Mouse (Mus musculus) cerebellum, adult 11-12 months (tissue): ENCODE results near the gene Hs3st4.

ENCODE experiments used
- DNase-seq: peaks from one replicate; pipeline ENCODE4 v3.0.0; 2022

The Hs3st4 gene

DNA sequence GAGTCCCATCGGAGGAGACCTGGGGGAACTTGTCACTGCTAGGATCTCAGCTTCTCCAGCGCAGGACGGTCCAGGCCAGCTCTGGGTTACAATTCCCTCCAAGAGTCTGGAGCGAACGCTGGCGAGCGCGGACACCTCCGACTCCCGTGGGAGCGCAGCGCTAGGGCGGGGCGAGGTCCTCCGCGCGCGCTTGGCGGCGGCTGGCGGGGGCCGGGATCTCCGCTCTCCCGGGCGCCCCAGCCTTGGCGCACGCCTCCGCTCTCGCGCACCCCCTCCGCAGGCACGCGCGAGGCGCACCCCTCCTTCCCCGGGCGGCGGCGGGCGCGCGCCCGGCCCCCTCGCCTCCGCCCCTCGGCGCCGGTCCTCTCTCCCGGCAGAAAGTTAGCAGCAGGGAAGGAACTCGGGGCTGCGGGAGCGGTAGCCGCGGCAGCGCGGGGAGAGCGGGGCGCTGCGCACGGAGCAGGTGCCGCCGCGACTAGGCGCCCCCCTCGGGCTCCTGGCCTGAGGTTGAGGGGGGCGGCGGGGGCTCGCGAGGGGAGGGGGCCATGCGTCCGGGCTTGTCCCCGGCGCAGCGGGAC, at the start of gene Hs3st4:
Gene Hs3st4 (plus strand): TSS at position 409 of the 578 bp plus-strand sequence.
- DNase-seq: no peak

DNA sequence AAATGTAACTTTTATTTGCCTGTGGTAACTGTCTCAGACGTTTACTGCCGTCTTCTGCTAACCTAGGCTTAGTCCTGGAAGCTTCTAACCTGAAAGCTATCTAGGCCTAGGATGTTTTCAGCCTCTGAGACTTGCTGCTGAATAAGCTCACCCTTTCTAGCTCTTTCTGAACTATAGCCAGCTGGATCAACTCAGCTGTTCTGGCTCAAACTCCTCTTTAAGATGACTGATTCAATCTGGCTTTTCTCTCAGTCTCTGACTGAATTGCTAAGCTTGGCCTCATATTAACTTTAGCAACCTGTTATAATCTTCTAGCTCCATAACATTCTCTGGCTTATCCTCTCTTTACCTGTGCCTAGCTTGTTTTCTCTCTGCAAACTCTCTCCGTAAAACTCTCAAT, 35.8 kb upstream of the Hs3st4 start:
- no peak for DNase-seq

DNA sequence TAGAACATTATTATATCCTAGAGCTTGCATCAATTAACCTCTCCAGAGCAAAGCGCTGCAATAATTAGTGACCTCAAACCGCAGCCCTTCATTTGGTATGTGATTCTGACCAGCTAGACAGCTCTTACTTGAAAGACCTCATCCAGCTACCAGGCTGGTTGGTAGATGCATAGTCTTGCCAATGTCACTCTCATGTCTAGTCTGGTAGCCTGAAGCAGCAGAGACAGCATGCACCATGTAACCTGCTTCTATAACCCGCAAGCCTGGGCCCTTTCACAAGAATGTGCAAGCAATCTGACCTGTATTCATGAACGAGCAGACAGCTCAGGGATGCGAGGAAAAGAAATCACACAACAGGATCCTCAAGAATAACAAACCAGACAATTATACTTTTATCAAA, 19.6 kb upstream of the Hs3st4 start:
- DNase-seq: no peak

DNA sequence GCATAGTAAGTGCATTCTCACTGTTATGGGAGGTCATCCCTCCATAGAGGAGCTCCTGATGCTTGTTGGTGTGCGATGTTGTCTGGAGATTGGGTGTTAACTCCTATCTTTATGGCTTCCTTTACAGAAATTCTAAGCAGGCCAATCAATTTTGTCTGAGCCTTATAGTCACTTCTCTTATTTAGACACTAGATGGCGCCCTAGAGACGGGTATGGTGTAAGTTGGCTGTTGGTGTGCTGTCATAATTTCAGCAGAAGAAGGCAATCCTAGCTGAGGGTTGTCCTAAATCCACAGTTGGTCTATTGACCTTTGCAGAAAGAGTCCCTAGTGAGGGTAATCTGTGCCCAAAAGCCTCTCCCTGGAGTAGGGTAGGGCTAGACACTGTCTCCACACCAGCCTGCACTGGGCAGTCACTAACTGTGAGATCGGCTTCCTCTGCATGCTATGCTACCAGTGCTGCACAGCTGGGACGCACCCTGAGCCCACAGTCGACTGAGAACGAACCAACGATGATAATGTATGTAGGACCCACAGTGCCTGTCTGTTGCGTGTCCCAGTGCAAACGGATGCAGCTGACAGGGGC, 18.0 kb upstream of the Hs3st4 start:
- no peak for DNase-seq

DNA sequence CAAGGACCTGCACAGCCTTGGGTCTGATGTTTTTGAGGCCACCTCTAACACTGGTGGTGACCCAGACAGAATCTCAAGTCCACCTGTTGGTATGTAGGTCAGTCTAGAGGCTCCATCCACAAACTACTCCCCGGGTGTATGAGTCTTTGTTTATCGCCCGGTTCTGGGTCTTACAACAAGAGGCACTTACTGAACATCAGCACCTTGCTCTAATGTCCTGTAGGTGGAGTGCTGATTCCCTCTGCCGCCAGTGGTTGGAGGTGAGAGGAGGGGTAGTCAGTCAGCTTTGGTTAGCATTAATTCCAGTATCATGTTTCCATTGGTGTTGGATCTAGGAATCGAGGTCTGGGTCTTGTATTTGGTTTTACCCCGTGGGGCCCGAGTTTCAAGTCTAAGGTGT, 17.2 kb upstream of the Hs3st4 start:
- DNase-seq: no peak

DNA sequence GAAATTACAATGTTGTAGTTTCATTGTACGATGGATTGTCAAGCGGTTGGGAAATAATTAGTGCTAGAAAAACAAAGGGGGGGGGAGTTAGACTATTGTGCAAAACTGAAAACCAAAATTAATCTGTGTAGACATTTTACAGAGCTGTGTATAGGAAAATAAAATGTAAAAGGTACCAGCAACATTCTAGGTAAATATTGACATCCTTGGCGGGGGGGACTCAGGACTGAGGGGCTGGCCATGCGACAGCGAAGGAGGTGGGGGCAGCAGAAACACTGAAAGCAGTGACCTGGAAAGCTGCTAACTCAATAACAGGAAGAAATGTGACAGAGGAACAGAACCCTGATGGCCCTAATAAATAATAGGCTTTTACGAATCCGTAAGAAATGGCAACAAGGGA, 7.2 kb upstream of the Hs3st4 start:
- DNase-seq: no peak

DNA sequence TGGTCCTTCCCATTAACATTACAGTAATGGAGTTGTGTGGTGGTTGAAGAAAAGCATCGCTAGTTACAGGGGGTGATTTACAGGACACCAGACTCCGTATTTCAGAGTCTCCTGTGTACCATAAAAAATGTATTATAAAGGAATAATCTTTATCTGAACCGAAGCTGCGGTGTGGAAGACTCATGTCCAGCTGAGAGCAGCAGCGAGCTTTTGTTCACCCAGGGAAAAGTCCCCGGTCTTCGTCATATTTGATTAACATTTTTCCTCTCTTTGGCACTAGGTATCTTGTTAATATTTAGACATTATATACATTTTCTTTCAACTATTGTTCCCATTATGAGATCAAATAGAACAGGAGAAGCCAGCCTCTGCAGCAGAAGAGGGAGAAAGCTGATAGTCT, 1.2 kb upstream of the Hs3st4 start:
- no peak for DNase-seq

DNA sequence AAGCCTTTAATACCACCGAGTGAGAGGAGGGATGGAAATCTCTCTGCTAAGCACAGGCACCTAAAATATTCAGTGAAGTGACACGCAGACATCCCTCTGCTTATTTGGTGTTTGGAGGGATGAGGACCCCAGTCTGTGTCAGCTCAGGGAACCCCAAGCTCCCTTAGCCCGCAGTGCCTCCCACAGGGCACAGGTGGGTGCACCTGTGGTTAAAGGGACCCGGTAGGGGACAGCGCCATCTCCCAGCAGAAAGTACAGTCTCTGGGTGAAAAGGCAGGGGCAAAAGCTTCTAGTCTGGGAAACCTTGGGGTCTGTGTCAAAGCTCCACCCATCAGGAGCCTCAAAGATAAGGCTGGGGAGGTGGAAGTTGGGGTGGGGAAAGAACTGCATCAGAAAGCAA, 659 bp upstream of the Hs3st4 start:
- DNase-seq: no peak

DNA sequence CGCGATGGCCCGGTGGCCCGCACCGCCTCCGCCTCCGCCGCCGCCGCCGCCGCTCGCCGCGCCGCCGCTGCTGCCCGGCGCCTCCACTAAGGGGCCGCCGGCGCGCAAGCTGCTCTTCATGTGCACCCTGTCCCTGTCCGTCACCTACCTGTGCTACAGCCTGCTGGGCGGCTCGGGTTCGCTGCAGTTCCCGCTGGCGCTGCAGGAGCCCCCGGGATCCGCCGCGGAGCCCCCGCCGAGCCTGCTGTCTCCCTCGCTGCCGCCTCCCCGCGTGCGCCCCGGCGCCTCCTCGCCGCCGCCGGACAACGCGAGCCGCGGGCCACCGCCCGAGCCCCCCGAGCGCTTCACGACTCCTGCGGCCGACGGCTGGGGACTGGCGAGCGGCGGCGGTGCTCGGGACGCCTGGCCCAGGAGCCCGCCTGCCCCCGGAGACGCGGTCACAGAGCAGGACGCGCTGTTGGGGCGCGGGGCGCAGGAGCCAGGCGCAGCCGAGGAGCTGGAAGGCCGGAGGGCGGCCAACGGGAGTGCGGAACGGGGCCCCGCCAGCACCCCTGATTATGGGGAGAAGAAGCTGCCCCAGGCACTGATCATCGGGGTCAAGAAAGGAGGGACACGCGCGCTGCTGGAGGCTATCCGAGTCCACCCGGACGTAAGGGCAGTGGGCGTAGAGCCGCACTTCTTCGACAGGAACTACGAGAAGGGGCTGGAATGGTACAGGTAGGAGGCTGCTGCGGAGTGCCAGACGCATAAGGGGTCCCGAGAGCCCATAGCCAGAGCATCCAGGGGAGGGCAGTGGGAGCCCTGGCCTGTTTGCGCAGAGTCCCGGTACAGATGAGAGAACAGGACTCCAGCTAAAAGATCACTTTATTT, 743 bp downstream of the Hs3st4 start:
- DNase-seq: no peak

DNA sequence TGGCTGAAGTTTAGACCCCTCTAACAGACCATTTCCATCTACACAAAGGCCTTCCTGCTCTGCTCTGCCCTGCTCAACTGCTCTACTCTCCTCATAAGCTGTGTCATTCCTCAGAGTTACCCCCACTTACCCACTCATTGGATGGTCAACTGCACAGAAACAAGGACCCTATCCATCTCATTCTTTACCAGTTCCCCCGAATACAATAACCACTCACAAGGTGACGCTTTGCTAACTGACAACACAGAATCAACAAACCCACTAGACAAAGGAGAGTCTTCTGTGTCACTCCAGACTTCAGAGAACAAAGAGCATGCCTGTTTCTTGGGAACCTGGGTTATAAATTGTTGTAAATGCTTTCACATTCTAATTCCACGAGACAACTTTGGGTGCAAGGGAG, 9.5 kb downstream of the Hs3st4 start:
- DNase-seq: no peak

DNA sequence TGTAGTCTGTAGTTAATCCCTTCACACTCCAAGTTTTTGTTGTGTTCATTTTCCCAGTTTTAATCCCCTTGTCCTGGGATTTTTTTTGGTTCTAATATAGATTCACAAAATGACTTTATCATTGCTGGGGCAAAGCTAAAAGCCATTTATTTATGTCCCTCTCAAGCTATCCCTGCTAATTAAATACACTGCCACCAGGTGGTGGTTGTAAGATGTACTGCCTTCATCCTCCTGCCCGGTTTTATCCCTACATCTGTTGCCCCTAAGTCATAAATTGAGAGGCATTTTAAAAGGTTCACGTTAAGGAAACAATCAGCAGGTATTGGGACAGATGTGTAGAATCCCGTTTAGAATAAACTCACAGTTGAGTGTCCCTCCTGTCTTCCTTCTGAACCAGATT, 14.6 kb downstream of the Hs3st4 start:
- DNase-seq: no peak

DNA sequence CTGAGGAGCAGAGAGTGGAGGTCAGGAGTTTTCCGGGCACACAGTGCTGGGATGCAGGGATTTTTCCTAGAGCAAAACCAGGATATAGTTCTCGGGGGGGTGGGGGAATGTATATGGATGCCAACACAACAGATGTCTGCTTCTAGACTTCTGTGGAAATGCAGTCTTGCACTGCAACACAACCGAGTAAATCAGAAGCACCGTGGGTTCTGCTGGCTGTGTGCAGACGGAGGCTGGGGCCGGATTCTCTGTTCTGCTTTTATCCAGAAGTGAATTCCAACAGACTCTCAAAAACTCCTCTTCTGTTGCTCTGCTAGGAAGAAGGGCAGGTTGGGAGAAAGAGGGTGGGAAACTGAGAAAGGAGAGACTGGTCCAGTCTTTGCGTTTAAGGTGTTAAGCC, 15.9 kb downstream of the Hs3st4 start:
- DNase-seq: no peak

DNA sequence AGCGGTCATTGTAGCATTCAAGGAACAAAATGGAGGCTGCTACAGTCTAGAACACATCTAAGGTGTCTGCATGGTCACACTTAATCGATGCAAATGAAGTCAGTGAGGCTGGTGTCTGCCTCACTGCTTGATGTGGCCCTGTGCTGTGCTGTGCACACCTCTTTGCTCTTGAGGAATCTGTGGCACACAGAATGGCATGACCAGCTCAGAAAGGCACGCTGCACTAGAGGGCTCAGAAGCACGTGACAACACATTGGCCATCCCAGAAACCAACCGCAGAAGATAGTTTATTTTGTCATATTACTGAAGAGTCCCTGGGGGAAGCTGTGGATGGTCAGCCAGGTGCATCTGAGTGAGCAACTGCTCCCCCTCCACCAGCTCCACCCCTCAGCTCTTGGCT, 44.2 kb downstream of the Hs3st4 start:
- no peak for DNase-seq

DNA sequence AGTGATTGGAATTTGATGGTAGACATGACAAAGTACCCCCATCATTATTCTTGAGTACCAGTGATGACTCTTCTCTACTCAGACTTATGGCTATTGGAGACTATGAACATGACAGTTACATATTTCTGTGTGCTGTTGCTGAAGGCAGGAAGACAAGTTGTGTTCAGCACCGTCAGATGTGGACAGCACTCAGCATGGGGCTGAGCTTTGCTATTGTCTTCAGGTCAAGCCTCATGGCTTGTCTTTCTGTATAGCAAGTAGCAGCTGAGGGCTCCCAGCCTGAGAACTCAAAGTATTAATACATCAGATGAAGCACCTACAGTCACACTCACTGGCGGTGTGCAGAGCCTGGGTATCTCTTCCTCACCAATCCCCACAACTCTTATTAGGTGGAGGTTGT, 49.6 kb downstream of the Hs3st4 start:
- DNase-seq: no peak

DNA sequence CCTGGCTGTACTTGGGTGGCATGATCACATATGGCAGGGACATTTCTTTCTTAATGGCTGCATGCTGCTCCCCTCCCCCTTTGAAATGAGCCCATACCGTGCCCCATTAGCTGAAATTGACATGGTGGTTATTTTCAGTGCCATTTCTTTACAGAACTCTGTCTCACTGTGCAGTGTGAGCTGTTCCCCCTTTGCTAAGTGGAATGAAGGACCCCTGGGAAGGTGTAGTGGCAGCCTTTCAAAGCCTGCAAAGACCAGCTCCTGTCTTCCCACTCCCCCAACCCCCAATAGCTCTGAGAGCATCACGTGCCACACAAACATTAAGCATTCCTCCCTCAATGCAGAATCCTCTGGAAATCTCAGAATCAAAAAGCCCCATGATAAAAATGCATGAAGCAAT, 50.7 kb downstream of the Hs3st4 start:
- no peak for DNase-seq

DNA sequence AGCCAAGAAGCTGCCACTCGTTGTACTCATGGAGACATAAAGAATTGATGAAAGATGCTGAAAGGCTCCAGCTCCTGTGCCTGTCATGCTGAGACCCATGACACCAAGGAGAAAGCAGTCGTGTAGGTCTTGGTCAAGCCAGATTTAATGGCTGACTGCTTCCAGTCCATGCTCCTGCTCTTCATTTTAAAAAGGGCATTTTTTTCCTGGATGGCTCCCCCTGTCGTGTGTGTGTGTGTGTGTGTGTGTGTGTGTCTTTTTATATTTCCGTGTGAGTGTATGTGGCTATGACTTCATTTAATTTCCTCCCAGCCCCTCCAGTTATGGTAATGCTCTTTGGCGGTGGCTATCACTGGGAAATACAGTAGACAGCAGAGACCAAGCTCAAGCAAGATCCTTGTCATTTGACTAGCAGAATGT, 54.6 kb downstream of the Hs3st4 start:
- no peak for DNase-seq

DNA sequence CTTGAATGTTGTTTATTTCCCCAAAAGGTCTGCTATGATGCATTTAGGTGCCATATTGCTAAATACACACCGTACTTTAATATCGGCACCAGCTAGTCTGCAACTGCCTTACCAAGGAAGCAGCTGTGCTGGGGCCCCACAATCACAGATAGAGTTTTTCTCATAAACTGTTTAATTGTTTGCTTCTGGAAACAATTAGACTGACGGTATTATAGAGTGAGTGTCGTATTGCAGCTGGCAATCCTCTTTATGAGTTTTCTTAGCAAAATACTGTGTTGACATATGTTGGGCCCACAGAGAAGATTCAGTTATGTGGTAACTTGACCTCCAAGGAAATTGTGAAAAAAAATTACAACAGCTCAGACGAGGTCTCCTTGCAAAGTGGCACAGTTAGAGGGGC, 56.5 kb downstream of the Hs3st4 start:
- DNase-seq: no peak

DNA sequence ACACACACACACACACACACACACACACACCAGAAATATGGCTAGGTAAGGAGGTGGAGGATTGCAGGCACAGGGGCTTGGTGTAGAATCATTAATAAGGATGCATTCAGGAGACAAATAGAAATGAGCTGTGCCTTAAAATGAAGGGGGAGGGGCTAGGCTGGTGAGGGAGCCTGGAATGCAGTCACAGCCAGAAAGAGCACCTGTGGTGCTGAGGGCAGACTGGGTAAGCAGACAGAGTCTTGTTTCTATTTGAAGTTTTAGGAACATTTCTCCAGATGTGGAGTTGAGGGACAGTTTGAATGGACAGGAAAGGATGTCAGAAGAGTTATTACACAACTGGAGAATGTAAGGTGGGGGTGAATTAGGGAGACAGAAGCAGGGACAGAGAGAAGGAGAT, 64.7 kb downstream of the Hs3st4 start:
- DNase-seq: no peak

DNA sequence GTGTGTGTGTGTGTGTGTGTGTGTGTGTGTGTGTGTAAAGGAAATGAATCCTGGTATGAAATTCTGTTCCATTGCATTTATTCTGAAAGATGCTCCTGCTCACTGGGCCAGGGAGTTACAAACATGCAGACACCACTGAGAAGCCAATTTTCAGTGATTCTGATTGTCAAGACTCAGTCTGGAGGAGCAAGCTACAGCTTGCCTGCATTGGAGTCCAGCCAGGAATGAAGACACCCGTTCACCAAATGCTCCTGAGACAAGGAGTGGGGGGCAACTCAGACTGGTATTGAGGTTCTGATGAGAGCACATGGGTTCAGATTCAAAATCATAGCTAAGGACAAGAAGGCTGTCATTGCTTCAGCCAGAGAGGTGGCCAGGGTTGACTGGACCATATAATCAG, 66.3 kb downstream of the Hs3st4 start:
- no peak for DNase-seq

DNA sequence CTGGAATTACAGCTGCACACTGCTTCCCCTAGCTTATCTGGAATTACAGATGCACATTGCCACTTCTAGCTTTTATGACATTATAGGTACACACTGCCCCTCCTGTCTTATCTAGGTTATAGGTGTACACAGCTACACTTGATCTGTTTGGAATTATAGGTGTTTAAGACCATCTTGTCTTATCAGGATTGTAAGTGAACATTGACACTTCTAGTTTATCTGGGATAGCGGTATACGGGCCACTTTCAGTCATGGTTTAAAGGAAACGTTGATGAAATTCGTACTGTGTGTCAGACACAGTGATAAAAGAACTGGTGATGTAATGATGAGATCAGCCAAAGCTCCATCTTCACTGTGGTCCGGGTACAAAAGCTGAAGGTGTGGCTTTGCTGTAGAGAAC, 67.8 kb downstream of the Hs3st4 start:
- no peak for DNase-seq

DNA sequence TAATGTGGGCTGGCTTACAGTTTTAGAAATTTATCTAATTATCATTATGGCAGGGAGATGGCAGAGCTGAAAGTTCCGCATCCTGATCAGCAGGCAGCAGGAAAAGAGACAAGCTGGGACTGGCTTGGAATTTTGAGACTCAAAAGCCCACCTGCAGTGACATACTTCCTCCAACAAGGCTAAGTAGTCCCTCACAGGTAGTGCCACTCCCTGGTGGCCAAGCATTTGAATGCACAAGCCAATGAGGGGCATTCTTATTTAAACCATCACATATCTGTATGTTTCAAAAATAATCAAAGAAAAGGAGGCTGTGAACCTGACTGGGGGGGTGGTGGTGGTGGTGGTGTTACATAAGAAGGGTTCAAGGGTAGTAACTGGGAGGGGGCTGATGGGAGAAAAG, 101.1 kb downstream of the Hs3st4 start:
- DNase-seq: no peak

DNA sequence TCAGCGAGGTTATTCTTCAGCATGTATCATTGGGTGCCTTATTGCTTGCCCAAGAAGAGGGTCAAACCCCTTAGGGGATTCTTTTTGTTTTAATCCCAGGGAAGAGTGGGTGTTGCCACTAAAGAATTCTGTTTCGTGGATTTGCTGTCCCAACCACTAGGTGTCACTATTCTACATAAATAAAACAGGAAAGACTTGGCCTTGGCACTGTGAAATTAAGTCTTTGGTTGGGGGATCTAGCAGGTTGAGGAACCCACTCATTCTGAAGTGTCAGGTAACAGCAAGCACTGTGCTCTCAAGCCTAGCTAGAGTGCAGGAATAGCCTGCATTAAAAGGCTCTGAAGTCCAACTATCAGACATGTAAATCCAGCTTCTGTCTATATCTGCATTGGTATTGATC, 146.3 kb downstream of the Hs3st4 start:
- DNase-seq: no peak

DNA sequence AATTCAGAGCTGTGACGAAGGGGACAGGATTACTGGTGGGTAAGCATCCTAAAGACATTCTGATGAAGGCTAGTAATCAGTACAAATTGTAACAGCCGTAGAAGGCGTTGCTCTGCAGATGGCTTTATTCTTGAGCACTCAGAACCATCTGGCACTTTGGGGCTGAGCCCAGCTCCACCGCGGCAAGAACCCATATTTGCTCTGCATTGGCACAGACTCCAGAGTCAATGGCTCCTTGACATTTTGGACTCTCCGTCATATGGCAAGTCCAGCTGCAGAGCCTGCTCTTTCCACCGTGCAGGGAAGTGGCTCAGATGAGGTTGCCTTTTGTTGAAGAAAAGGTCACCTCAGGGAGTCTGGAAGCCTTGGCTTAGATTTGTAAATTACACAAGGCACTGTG, 148.6 kb downstream of the Hs3st4 start:
- DNase-seq: peak; percentile 94

DNA sequence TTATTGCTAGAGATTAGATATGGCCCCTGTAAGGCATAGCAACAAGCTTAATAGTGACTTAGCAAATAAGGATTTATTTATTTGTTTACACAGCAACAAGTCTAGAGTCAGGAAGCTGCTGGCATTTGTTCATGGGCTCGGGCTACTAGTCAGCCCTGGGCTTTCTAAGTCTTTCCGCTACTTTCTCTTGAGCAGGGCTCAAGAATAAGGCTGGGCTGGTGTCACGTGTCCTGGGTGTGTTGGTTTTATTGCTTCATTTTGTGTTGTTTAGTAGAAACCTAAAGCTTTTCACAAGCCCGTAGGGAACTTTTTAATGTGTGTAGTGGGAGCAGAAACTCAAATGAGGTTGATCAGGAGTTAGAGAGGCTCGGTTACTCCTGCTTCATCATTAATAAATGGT, 153.5 kb downstream of the Hs3st4 start:
- no peak for DNase-seq

DNA sequence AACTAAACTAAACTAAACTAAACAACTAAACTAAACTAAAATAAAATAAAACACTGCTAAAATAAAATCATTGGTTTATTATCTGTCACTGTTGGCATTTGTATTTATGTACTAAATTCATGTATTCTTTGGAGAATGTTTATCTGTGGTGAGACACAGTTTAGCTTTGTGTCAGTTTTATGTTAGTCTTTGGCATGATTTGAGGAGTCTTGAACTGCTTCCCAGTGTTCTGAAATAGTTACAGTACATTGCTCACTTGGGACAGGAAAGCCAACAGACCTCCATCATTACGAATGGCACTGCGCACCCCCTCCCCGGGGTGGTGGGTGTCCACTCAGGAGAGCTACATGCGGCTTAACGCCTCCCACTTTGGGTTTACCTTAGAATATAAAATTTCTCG, 158.6 kb downstream of the Hs3st4 start:
- no peak for DNase-seq
